Mouse (Mus musculus) cerebellum, adult 9-11 months (tissue): ENCODE data around the gene Ankrd42.

ENCODE experiments used
- DNase-seq: peaks from one replicate; pipeline ENCODE4 v3.0.0; 2022

Ankrd42 gene

DNA sequence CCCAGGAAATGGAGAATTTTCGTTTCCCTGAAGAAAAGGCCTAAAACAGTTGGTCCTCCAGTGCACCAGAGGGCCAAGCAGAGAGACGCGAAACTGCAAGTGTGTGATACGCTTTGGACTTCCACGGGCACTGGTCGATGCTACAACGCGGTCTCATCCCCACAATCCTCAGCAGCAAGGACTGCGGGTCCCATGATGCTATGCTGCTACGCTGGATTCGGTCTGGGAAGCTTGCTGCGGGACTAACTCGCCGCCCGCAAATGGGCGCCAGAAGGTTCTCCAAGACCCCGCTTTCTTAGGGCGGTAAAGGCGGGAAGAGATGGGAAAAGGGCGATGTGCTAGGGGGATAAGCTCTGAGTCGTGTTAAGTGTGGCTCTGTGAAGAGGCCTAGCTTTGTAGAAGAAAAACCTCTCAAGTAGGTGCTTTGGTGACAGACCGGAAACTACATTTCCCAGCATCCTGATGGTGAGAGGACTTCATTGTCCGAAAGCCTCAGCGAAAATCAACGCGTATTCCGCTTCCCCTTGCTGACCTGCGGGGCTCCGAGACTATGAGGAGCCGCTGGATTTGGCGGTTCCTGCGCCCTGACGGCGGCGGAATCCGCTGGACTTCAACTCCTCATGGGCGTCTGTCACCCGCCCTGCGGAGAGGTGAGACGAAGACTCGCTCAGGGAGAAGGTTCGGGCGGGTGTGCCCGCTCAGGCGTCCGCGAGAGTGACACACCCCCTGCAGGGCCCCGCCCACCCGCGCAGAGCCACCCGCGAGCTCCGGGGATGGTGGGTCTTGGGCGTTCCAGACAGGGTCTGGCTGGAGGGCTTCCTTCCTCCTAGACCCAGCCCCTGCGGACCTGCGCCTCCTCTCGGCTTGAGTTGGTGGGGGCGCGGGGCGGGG is 75.7 kb downstream of the Ankrd42 start, which contains the start of gene Ccdc90b:
Gene Ccdc90b, plus strand, starts transcription at position 164 of the 891 bp plus-strand sequence.
- DNase-seq = peak; percentile 93

DNA sequence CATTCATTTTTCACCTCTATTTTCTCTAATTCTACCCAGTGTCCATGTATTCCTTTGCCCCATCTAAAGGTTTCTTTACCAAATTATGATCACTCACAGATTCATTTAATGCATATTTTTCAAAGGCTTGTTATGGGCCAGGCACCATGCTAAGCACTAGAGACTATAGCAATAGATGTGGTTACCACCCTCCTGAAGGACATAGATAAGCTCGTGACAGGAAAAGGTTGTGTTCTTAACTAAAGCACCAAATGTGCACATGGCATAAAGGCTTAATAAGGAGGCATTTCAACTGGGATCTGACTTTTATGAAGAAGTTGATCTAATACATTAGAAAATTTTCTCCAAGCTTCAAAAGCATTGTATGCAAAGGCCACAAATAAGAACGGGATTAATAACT is 78.2 kb downstream of the Ankrd42 start:
- DNase-seq = no peak

DNA sequence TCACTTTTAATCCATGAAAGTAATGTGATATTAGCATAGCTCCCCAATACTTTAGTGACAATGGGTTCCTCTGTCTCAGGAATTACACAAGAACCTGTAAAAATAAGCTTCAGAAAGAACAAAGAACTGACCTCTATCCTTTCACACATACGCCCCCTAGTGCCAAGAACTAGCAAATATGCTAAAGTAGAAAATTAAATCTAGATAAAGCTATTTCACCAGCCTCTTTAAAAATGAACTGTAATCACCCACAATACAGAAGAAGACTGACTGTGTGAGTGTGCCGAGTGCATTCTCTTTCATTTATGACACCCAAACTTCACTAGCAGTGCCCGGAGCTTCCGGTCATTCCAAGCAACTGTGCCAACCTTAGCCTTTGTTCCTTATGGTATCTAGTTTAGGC is 86.0 kb downstream of the Ankrd42 start:
- no peak for DNase-seq

DNA sequence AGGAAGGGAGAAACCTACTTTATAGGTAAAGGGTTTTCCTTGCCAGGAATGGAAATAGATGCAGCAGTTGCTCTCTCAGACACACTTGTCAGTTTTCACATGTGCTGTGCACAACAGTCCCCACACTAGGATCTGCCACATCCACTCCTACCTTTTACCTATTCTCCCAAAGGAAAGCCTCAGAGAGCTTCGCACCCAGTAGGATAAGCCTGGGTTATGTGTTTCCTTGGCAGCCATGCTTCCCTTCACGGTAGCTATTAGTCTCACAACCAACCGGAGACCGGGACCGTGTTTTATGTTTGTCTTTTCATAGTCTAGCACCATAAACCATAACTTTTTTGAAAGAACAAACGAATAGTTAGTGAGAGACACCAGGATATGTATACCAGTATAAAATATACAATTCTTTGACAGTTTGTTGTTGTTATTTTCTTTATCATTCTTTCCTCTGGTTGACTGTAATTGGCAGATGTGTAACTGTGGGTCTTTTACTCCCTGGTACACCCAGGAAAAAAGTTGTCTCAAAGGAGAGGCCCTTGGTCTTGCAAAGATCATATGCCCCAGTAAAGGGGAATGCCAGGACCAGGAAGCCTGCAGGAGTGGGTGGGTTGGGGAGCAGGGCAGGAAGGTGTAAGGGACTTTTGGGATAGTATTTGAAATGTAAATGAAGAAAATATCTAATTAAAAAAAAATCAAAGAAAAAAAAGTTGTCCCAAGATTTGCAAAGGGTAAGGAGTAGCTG is 86.5 kb downstream of the Ankrd42 start:
- DNase-seq = no peak

DNA sequence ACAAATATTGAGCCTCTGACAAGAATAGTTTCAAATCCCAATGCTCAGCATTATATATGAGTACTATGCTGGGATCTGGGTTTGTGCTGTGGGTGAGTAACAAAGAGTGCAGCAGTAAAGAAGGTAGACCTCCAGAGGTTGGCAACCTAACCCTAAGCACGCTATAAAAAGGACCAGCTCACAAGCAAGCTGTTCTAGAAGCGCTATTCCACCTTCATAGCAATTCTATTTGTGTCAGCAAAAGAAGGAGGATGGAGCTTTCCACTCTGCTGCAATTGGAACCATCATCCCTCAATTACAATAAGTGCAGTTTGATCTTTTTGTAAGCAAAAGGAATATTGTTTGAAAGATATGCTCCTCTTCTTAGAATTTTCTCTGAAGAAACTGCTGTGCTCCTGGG is 90.2 kb downstream of the Ankrd42 start:
- no peak for DNase-seq

DNA sequence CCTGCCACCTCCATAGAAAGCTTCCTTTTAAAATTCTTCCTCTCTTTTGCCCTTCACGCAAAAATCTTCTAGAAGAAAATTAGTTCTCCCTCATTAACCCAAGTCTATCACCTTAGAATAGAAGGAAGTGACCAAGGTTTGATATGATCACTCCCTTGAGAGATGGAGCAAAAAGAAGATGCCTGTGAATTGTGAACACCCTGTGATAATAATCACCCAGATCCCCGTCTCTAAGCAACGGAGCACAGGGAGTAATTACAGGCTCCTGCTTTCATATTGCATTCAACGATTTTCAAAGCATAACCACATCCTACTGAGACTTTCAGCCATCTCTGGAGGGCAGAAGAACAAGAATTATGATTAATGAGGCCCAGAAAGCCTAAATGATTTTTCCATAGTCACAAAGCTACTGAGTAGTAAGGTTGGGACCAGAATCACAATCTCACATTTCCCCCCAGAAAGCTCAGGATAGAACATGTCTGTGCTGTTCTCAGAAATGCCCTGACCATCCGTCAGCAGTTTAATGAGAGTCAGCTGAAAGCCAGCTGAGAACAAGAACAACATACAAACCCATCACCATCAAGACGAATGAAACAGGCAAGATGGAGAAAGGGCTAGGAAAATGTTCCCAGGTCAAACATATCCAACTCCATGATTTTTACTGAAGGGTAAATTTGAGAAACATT is 104.4 kb downstream of the Ankrd42 start:
- no peak for DNase-seq
